Mouse (Mus musculus) bone marrow macrophage, adult 2 months (primary cell): ENCODE data around the gene Stat5a.

Source experiments
- CTCF ChIP-seq: IDR thresholded peaks from 2 replicates; pipeline ENCODE4 v1.5.1; 2012; ENCODE audit warnings: low read depth, mild to moderate bottlenecking, low read length, moderate library complexity
- POLR2A ChIP-seq: IDR thresholded peaks from 2 replicates; pipeline ENCODE4 v1.6.1; 2012; ENCODE audit warnings: mild to moderate bottlenecking, low read depth, low read length, borderline replicate concordance

DNA sequence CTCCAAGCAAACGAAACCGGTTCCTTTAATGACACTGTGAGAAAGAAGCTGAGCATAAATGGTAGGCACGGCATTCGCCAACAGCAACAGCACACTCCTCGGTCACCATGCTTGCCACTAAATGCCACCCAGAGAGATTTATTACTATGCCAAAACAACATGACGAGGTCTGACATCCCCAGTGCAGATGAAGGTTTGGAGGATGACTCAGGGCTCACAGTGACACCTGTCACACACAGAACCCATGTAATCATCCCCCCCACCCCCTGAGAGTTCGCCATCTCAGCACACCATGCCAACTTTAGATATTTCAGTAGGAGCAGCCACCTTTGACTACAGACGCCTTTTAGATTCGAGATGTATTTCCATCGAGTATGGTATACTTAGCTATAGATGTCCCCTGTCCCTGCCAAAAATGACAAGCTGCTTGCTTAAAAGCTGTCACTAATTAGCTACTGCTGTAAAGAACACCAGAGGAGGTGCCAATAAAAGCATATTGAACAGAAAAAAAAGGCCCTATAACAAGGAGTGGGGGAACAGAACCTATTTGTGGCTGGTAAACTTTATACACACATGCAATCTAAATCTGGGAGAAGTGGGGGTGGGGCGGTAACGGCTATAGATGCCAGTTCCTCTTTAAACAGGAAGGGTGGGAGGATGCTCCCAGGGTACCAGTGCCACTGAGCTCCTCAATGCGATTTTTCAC lies 32.8 kb upstream of the Stat5a start:
- TF ChIP-seq POLR2A (no peak), CTCF (no peak)
